12 mouse cellular contexts compared by ENCODE assay signal in genomic region chr19:61110184-61110583, GRCm38 (mm10). TPM values are rescaled to one million over a fixed set of nuclear protein-coding genes. Genes with fewer than 3 reads are reported as not detected.
DNase-seq lines count a peak whose midpoint lies in the region; ATAC-seq and TF ChIP-seq lines count a peak whose summit lies in the region.
"Had no signal": no experiment of that assay in that cellular context is flagged by ENCODE, and none has a peak within 500 bp of the region (broad histone marks: within the 10 kb centered on the region; RNA-seq: fewer than 3 reads in every experiment).

No protein-coding gene starts in this region.

- H3K4me2 ChIP-seq in liver, embryonic 14.5 days (ENCODE audit: low read depth): no peak overlapping the region
- no peak overlapping the region for H3K4me2 ChIP-seq in liver, embryonic 12.5 days
- H3K4me2 ChIP-seq: embryonic facial prominence, embryonic 13.5 days had no signal

- no peaks in the 10 kb centered on the region for H3K36me3 ChIP-seq in liver, embryonic 14.5 days (replicated peaks; ENCODE audit: control insufficient read depth, insufficient read depth, low read depth)
- peaks cover 5% of the 10 kb centered on the region; the same call in 1 of the 2 replicates for H3K36me3 ChIP-seq in liver, embryonic 12.5 days
- no peaks in the 10 kb centered on the region for H3K36me3 ChIP-seq in splenic B cell, adult 2 months (ENCODE audit: control insufficient read depth, insufficient read depth, low read length, poor library complexity, severe bottlenecking)
- H3K36me3 ChIP-seq: midbrain, embryonic 10.5 days had no signal

- TF ChIP-seq CTCF in liver, embryonic 14.5 days (IDR thresholded peaks at IDR 0.05; ENCODE audit: low read depth): peak; percentile 48

- no peak for TF ChIP-seq EP300 in liver, embryonic 14.5 days (IDR thresholded peaks at IDR 0.05; ENCODE audit: low read depth)

- H3K27ac ChIP-seq in liver, embryonic 14.5 days: no peak overlapping the region
- H3K27ac ChIP-seq in liver, embryonic 12.5 days: no peak overlapping the region
- H3K27ac ChIP-seq: embryonic facial prominence, embryonic 13.5 days; midbrain, embryonic 10.5 days had no signal

- no peaks in the 10 kb centered on the region for H3K4me1 ChIP-seq in liver, embryonic 14.5 days (replicated peaks; ENCODE audit: control insufficient read depth in 2 of 2, insufficient read depth in 2 of 2, low read length in 1 of 2)
- no peaks in the 10 kb centered on the region for H3K4me1 ChIP-seq in liver, embryonic 12.5 days
- H3K4me1 ChIP-seq: embryonic facial prominence, embryonic 13.5 days; midbrain, embryonic 10.5 days had no signal

- H3K4me3 ChIP-seq in liver, embryonic 14.5 days (ENCODE audit: insufficient read depth in 1 of 2, low read depth in 2 of 2, low read length in 2 of 2): no peak overlapping the region
- H3K4me3 ChIP-seq in liver, embryonic 12.5 days: no peak overlapping the region
- H3K4me3 ChIP-seq: embryonic facial prominence, embryonic 13.5 days; midbrain, embryonic 10.5 days had no signal

- no peak for ATAC-seq in CD4-positive, CD25-positive, alpha-beta regulatory T cell, adult 4 months
- no peak for ATAC-seq in liver, embryonic 14.5 days (ENCODE audit: insufficient read depth)
- ATAC-seq in liver, embryonic 12.5 days: no peak
- ATAC-seq in granulocyte monocyte progenitor cell, adult 5-6 weeks (replicated peaks; ENCODE audit: poor library complexity, severe bottlenecking): no peak

- DNase-seq in CD4-positive, CD25-positive, alpha-beta regulatory T cell, adult 2 months (ENCODE audit: low read depth, low spot score): peak; percentile 25
- DNase-seq in liver, embryonic 14.5 days (ENCODE audit: low read depth in 3 of 3, low spot score in 3 of 3): no peak
- peak; percentile 66 for DNase-seq in R1 (ENCODE audit: low read depth, low spot score)
- DNase-seq in splenic B cell, adult 2 months (ENCODE audit: low read depth, low spot score): peak; percentile 33
- no peak for DNase-seq in heart, postnatal 4 days
- DNase-seq: cerebellum, adult 11-12 months; kidney, postnatal 14 days had no signal

- no peaks in the 10 kb centered on the region for H3K9me3 ChIP-seq in liver, embryonic 14.5 days (ENCODE audit: control insufficient read depth, low read length)
- H3K9me3 ChIP-seq in liver, embryonic 12.5 days (replicated peaks): 0 out of 2 replicates have a peak, but pooled peaks cover 7% of the 10 kb centered on the region

- no peak overlapping the region for H3K9ac ChIP-seq in liver, embryonic 14.5 days (replicated peaks)
- H3K9ac ChIP-seq in liver, embryonic 12.5 days: no peak overlapping the region
- H3K9ac ChIP-seq: embryonic facial prominence, embryonic 13.5 days had no signal

- 37% methylated on average over 2 of the region's 2 CpGs for WGBS in liver, embryonic 14.5 days (ENCODE audit: insufficient replicate concordance)
- WGBS in liver, embryonic 12.5 days (ENCODE audit: insufficient replicate concordance): 34% methylated on average over 2 of the region's 2 CpGs

- no peaks in the 10 kb centered on the region for H3K27me3 ChIP-seq in liver, embryonic 14.5 days (ENCODE audit: control insufficient read depth, insufficient read depth, low read length)
- no peaks in the 10 kb centered on the region for H3K27me3 ChIP-seq in liver, embryonic 12.5 days (replicated peaks)
- H3K27me3 ChIP-seq in splenic B cell, adult 2 months (ENCODE audit: control insufficient read depth, insufficient read depth, low read length, poor library complexity, severe bottlenecking): no peaks in the 10 kb centered on the region
- H3K27me3 ChIP-seq: embryonic facial prominence, embryonic 13.5 days had no signal

RNA-seq across cellular contexts. Expression of gene Zfp950, which starts 30.5 kb away (rescaled TPM):
- polyA plus RNA-seq in CD4-positive, CD25-positive, alpha-beta regulatory T cell, adult 4 months (2017; shearing (Covaris generic)): 10 to 100 TPM; 54.2 to 97.1 TPM
- 3.0 and 5.7 TPM in 2 replicates for polyA plus RNA-seq in liver, embryonic 14.5 days (2012; rRNA removed)
- polyA plus RNA-seq in liver, embryonic 14.5 days (2014; fragmentation: Nextera tagmentation; extraction: Ambion mirVana): 10.3 and 10.5 TPM in 2 replicates
- 16.8 and 17.4 TPM in 2 replicates for polyA plus RNA-seq in liver, embryonic 12.5 days (2016; fragmentation: Nextera tagmentation; extraction: Ambion mirVana)
- total RNA-seq in heart, postnatal 4 days (2021): 10 to 100 TPM; 18.8 to 19.1 TPM
- total RNA-seq in granulocyte monocyte progenitor cell, adult 5-6 weeks (2014; fragmentation: Nextera tagmentation): 41.2 and 53.4 TPM in 2 replicates
- 23.1 and 61.2 TPM in 2 replicates for total RNA-seq in granulocyte monocyte progenitor cell, adult 5-6 weeks (2017)

Comparison
In these comparisons a context has a peak if more than half of its experiments do, and no peak if none do; other contexts are left out.
1. DNase-seq: peak in CD4-positive, CD25-positive, alpha-beta regulatory T cell, adult 2 months (single experiment), R1 (single experiment) and splenic B cell, adult 2 months (single experiment); none in liver, embryonic 14.5 days (0 of 3) and heart, postnatal 4 days (single experiment).